Mouse (Mus musculus) heart, embryonic 12.5 days (tissue): ENCODE data around the gene Nr4a3. TPM values are rescaled to one million over a fixed set of nuclear protein-coding genes. Genes with fewer than 3 reads are reported as not detected.
A peak's percentile ranks its signal among the peaks of the same experiment; 100 is the strongest.

ENCODE experiments used
- ATAC-seq: fragments of 200-750 bp; cut with Nextera tagmentation; 2 replicates; pipeline ENCODE4 v1.8.0; 2017; ENCODE audit warnings: moderate TSS enrichment, moderate library complexity; ENCODE audit not compliant: insufficient number of reproducible peaks, low FRiP score
- H3K27ac ChIP-seq: fragments of 300-500 bp; sonication (generic); 2 replicates; pipeline ENCODE4 v1.5.1; 2016; ENCODE audit warnings: mild to moderate bottlenecking, moderate library complexity; ENCODE audit not compliant: poor library complexity, severe bottlenecking
- H3K27me3 ChIP-seq: fragments of 300-500 bp; sonication (generic); replicated peaks from 2 replicates; pipeline ENCODE4 v1.6.1; 2016; ENCODE audit warnings: mild to moderate bottlenecking, moderate library complexity
- H3K36me3 ChIP-seq: fragments of 300-500 bp; sonication (generic); 2 replicates; pipeline ENCODE4 v1.6.1; 2016; ENCODE audit warnings: mild to moderate bottlenecking, moderate library complexity
- H3K4me1 ChIP-seq: fragments of 300-500 bp; sonication (generic); replicated peaks from 2 replicates; pipeline ENCODE4 v1.6.1; 2016; ENCODE audit warnings: mild to moderate bottlenecking
- H3K4me2 ChIP-seq: fragments of 300-500 bp; sonication (generic); 2 replicates; pipeline ENCODE4 v1.6.1; 2016; ENCODE audit warnings: mild to moderate bottlenecking, moderate library complexity
- H3K4me3 ChIP-seq: fragments of 300-500 bp; sonication (generic); 2 replicates; pipeline ENCODE4 v1.5.1; 2016; ENCODE audit warnings: mild to moderate bottlenecking
- H3K9ac ChIP-seq: fragments of 300-500 bp; sonication (generic); 2 replicates; pipeline ENCODE4 v1.6.1; 2016; ENCODE audit warnings: mild to moderate bottlenecking, moderate library complexity
- H3K9me3 ChIP-seq: fragments of 300-500 bp; sonication (generic); replicated peaks from 2 replicates; pipeline ENCODE4 v1.6.1; 2016; ENCODE audit warnings: mild to moderate bottlenecking, moderate library complexity
- WGBS: fragments of 180-500 bp; shearing (Covaris S2); methylation state at CpG from one replicate; pipeline ENCODE4 v1.1.7; 2016; 5-methylcytosine and 5-hydroxymethylcytosine counted together
- polyA plus RNA-seq: library from polyadenylated mRNA; unstranded; fragments of >200 nt; fragmentation: Nextera tagmentation; extraction: Ambion mirVana; gene quantifications from 2 replicates; pipeline ENCODE4 v1.2.1, GENCODE M21; 2016

Gene Nr4a3
- 0.26 and 0.31 TPM in 2 replicates for polyA plus RNA-seq

DNA sequence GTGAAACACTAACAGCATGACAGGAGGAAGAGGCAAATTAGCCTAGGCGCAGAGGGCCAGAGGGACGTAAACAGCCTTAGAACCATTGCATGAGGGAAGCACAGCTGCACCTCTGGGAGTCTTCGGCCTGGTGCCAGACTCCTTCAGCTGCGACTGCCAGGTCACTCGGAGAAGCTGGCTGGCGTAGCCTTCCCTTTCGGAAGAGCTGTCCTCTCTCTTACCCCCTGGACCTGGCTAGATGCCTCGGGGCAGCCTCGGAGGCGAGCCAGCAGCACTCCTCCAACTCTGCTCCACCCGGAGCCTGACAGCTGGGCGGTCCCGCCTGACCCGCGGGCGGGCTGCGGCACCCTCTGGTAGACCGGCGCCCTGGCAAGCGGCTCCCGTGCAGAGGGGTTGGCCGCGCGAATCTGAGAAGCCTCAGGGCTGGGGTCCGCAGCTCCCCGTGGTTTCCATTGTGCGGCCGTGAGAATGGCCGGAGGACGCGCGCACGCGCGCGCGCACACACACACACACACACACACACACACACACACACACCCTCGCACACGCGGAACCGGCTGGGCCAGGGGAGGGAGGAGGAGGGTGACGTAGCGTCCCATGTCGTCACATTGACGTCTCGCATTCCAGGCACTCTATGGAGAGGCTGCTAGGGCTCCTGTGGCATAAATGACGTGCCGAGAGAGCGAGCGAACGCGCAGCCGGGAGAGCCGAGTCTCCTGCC lies at the start of gene Nr4a3:
Gene Nr4a3 (plus strand): TSS at position 663 of the 721 bp plus-strand sequence.
- Histone ChIP-seq H3K4me3 (peak within 1 kb of the TSS; percentile 68), H3K9me3 (no peaks in the 10 kb centered on the region), H3K27ac (peak within 1 kb of the TSS; percentile 94), H3K4me1 (peaks cover 33% of the 10 kb centered on the region), H3K9ac (peak within 1 kb of the TSS; percentile 74), H3K36me3 (no peaks in the 10 kb centered on the region), H3K4me2 (peak within 1 kb of the TSS; percentile 99), H3K27me3 (peaks cover 21% of the 10 kb centered on the region)
- under 1% methylated on average over 36 of the region's 54 CpGs for WGBS
- ATAC-seq: peak; percentile 78

- 79% methylated on average over 4 of the region's 4 CpGs for WGBS
- no peaks in the 10 kb centered on the region for H3K36me3 ChIP-seq
- no peak for ATAC-seq
- no peaks in the 10 kb centered on the region for H3K9me3 ChIP-seq
- no peak overlapping the region for H3K4me3 ChIP-seq
- no peak overlapping the region for H3K4me2 ChIP-seq
- H3K27ac ChIP-seq: no peak overlapping the region
- H3K9ac ChIP-seq: no peak overlapping the region
- no peaks in the 10 kb centered on the region for H3K4me1 ChIP-seq
- H3K27me3 ChIP-seq: 0 out of 2 replicates have a peak, but pooled peaks cover 4% of the 10 kb centered on the region
Measured at GRCm38 (mm10) chr4:48002969-48003368, 42.0 kb upstream of the Nr4a3 start.

GRCm38 (mm10) chr4:48003456-48003855 lies 41.5 kb upstream of the Nr4a3 start:
- H3K4me1 ChIP-seq: no peaks in the 10 kb centered on the region
- H3K9ac ChIP-seq: no peak overlapping the region
- H3K27me3 ChIP-seq: 0 out of 2 replicates have a peak, but pooled peaks cover 4% of the 10 kb centered on the region
- no peak overlapping the region for H3K4me2 ChIP-seq
- no peaks in the 10 kb centered on the region for H3K36me3 ChIP-seq
- no peak overlapping the region for H3K4me3 ChIP-seq
- no peak overlapping the region for H3K27ac ChIP-seq
- WGBS: 83% methylated on average over 3 of the region's 3 CpGs
- no peaks in the 10 kb centered on the region for H3K9me3 ChIP-seq
- ATAC-seq: no peak

- WGBS: 81% methylated on average over 3 of the region's 3 CpGs
- Histone ChIP-seq H3K4me3 (no peak overlapping the region), H3K9ac (no peak overlapping the region), H3K27ac (no peak overlapping the region), H3K4me1 (no peaks in the 10 kb centered on the region), H3K27me3 (no peaks in the 10 kb centered on the region), H3K4me2 (no peak overlapping the region), H3K36me3 (no peaks in the 10 kb centered on the region), H3K9me3 (no peaks in the 10 kb centered on the region)
- ATAC-seq: no peak
Measured at GRCm38 (mm10) chr4:48006355-48006754, 38.6 kb upstream of the Nr4a3 start.

GRCm38 (mm10) chr4:48012209-48012608 lies 32.7 kb upstream of the Nr4a3 start:
- Histone ChIP-seq H3K4me2 (no peak overlapping the region), H3K9ac (no peak overlapping the region), H3K36me3 (no peaks in the 10 kb centered on the region), H3K4me3 (no peak overlapping the region), H3K27me3 (no peaks in the 10 kb centered on the region), H3K27ac (no peak overlapping the region), H3K4me1 (no peaks in the 10 kb centered on the region), H3K9me3 (no peaks in the 10 kb centered on the region)
- WGBS: 82% methylated on average over 3 of the region's 3 CpGs
- no peak for ATAC-seq

GRCm38 (mm10) chr4:48022966-48023365 lies 22.0 kb upstream of the Nr4a3 start:
- Histone ChIP-seq H3K9me3 (no peaks in the 10 kb centered on the region), H3K27ac (no peak overlapping the region), H3K4me2 (no peak overlapping the region), H3K4me3 (no peak overlapping the region), H3K36me3 (peaks cover 3% of the 10 kb centered on the region; the same call in 1 of the 2 replicates), H3K4me1 (no peaks in the 10 kb centered on the region), H3K9ac (no peak overlapping the region), H3K27me3 (no peaks in the 10 kb centered on the region)
- WGBS: 78% methylated on average over 3 of the region's 3 CpGs
- no peak for ATAC-seq

- 70% methylated on average over 24 of the region's 24 CpGs for WGBS
- Histone ChIP-seq H3K9me3 (no peaks in the 10 kb centered on the region), H3K27ac (no peak overlapping the region), H3K9ac (no peak overlapping the region), H3K4me1 (no peaks in the 10 kb centered on the region), H3K27me3 (no peaks in the 10 kb centered on the region), H3K36me3 (peaks cover 3% of the 10 kb centered on the region; the same call in 1 of the 2 replicates), H3K4me3 (no peak overlapping the region), H3K4me2 (no peak overlapping the region)
- ATAC-seq: no peak
Measured at GRCm38 (mm10) chr4:48029652-48030051, 15.3 kb upstream of the Nr4a3 start.

DNA sequence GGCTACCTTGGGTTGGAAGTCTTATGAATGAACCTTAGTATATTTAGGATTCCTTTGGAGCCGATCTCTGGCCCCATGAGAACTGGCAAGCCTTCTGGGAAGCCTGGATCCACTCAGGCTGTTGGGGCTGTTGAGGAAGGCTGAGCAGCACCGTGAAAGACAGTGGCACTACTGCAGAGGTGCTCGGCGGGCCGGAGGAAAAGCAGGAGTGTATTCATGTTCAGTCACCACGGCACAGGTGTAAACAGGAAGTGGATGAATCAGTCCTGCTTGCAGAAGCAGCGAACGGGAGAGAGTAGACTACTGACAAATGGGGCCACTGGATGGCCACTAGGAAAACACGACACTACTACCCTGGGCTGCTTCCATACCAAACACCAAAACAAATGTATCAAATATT lies 10.7 kb upstream of the Nr4a3 start:
- no peak for ATAC-seq
- no peaks in the 10 kb centered on the region for H3K36me3 ChIP-seq
- H3K9me3 ChIP-seq: no peaks in the 10 kb centered on the region
- H3K4me1 ChIP-seq: no peaks in the 10 kb centered on the region
- H3K9ac ChIP-seq: no peak overlapping the region
- H3K27me3 ChIP-seq: no peaks in the 10 kb centered on the region
- H3K4me3 ChIP-seq: no peak overlapping the region
- WGBS: 76% methylated on average over 9 of the region's 9 CpGs
- no peak overlapping the region for H3K27ac ChIP-seq
- H3K4me2 ChIP-seq: no peak overlapping the region

DNA sequence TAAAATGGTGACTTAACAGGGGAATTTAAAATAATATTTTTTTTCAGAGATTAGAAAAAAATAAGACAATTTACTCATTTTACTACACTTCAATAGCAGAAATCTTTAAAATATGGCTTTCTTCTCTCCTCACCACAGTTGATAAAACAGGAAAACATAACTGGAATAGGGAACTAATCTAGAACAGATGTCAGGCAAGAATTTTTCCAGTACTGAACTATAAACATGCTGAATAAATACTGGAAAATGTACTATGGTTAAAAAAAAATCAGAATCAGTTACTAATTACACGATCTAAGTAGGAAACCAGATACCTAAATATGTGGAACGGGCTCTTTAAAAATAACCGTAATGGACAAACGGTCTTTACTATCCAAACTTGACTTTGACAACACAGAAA lies 7.3 kb upstream of the Nr4a3 start:
- no peak overlapping the region for H3K27ac ChIP-seq
- no peak overlapping the region for H3K4me2 ChIP-seq
- peaks cover 5% of the 10 kb centered on the region; the same call in 1 of the 2 replicates for H3K4me1 ChIP-seq
- 76% methylated on average over 4 of the region's 4 CpGs for WGBS
- no peak overlapping the region for H3K4me3 ChIP-seq
- no peak overlapping the region for H3K9ac ChIP-seq
- no peaks in the 10 kb centered on the region for H3K27me3 ChIP-seq
- H3K36me3 ChIP-seq: no peaks in the 10 kb centered on the region
- no peak for ATAC-seq
- H3K9me3 ChIP-seq: no peaks in the 10 kb centered on the region

DNA sequence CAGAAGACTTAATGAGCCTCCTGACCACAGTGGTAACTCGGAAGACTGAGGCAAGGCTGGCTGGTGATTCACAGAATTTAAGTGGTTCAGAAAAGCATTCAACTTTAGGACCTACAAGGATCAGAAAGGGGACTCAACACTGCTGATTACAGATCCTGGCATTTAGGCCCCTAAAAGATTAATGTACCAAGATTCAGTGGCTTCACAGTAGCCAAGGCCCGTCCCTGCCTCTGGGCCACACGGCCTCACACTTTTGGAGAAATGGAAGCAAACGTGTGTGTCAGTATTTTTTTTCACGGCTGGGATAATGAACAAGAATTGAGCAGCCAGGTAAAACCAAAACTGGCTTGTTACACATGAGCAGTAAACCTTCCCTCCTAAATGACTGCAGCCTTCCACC lies 6.1 kb upstream of the Nr4a3 start:
- Histone ChIP-seq H3K4me3 (no peak overlapping the region), H3K4me1 (peaks cover 5% of the 10 kb centered on the region; the same call in 1 of the 2 replicates), H3K36me3 (no peaks in the 10 kb centered on the region), H3K9me3 (no peaks in the 10 kb centered on the region), H3K27ac (no peak overlapping the region), H3K27me3 (no peaks in the 10 kb centered on the region), H3K4me2 (no peak overlapping the region), H3K9ac (no peak overlapping the region)
- 81% methylated on average over 5 of the region's 5 CpGs for WGBS
- ATAC-seq: no peak

GRCm38 (mm10) chr4:48039736-48040135 lies 5.2 kb upstream of the Nr4a3 start:
- H3K9ac ChIP-seq: no peak overlapping the region
- H3K9me3 ChIP-seq: no peaks in the 10 kb centered on the region
- no peak overlapping the region for H3K4me2 ChIP-seq
- H3K4me1 ChIP-seq: peaks cover 5% of the 10 kb centered on the region; the same call in 1 of the 2 replicates
- H3K36me3 ChIP-seq: no peaks in the 10 kb centered on the region
- no peak for ATAC-seq
- H3K27me3 ChIP-seq: no peaks in the 10 kb centered on the region
- H3K4me3 ChIP-seq: no peak overlapping the region
- H3K27ac ChIP-seq: no peak overlapping the region
- WGBS: 77% methylated on average over 7 of the region's 7 CpGs

- Histone ChIP-seq H3K4me3 (peak overlapping the region; percentile 68), H3K9ac (peak overlapping the region; percentile 85), H3K4me2 (peak overlapping the region; percentile 99), H3K4me1 (peaks cover 21% of the 10 kb centered on the region), H3K9me3 (no peaks in the 10 kb centered on the region), H3K27me3 (peaks cover 3% of the 10 kb centered on the region), H3K36me3 (no peaks in the 10 kb centered on the region), H3K27ac (peak overlapping the region; percentile 98)
- ATAC-seq: no peak
- under 1% methylated on average over 4 of the region's 4 CpGs for WGBS
Measured at GRCm38 (mm10) chr4:48042466-48042785, 2.5 kb upstream of the Nr4a3 start.
